Mouse (Mus musculus) heart, postnatal 0 days (tissue): ENCODE measurements at regions not wholly inside any gene's neighbourhood (a gene's known extent, or its start where the extent isn't known, plus 50 kb on each side); places are given as distances from the start of the nearest gene placed in this dataset.

Source experiments
- ATAC-seq: fragments of 200-750 bp; cut with Nextera tagmentation; 2 replicates; pipeline ENCODE4 v1.8.0; 2017; ENCODE audit warnings: low read depth, moderate number of reproducible peaks, moderate library complexity; ENCODE audit not compliant: insufficient read depth
- DNase-seq: peaks from one replicate; pipeline ENCODE4 v3.0.0-alpha.2; 2016; ENCODE audit warnings: low spot score
- H3K27ac ChIP-seq: fragments of 300-500 bp; sonication (generic); 2 replicates; pipeline ENCODE4 v1.5.1; 2014; ENCODE audit warnings: low read depth, mild to moderate bottlenecking
- H3K27me3 ChIP-seq: fragments of 300-500 bp; sonication (generic); 2 replicates; pipeline ENCODE4 v1.6.1; 2014; ENCODE audit warnings: low read length, mixed read lengths; ENCODE audit not compliant: control insufficient read depth, insufficient read depth
- H3K36me3 ChIP-seq: fragments of 300-500 bp; sonication (generic); replicated peaks from 2 replicates; pipeline ENCODE4 v1.6.1; 2014; ENCODE audit warnings: low read length, mixed read lengths; ENCODE audit not compliant: control insufficient read depth, insufficient read depth
- H3K4me1 ChIP-seq: fragments of 300-500 bp; sonication (generic); 2 replicates; pipeline ENCODE4 v1.6.1; 2014; ENCODE audit warnings: antibody characterized with exemption; ENCODE audit not compliant: control insufficient read depth, insufficient read depth
- H3K4me2 ChIP-seq: fragments of 300-500 bp; sonication (generic); 2 replicates; pipeline ENCODE4 v1.6.1; 2014; ENCODE audit warnings: low read depth, mild to moderate bottlenecking, low read length, moderate library complexity
- H3K4me3 ChIP-seq: fragments of 300-500 bp; sonication (generic); 2 replicates; pipeline ENCODE4 v1.5.1; 2014; ENCODE audit warnings: low read depth, low read length
- H3K9ac ChIP-seq: fragments of 300-500 bp; sonication (generic); replicated peaks from 2 replicates; pipeline ENCODE4 v1.6.1; 2014; ENCODE audit warnings: low read depth, low read length, mixed read lengths
- H3K9me3 ChIP-seq: fragments of 300-500 bp; sonication (generic); replicated peaks from 2 replicates; pipeline ENCODE4 v1.6.1; 2016; ENCODE audit warnings: low read length; ENCODE audit not compliant: control insufficient read depth
- CTCF ChIP-seq: IDR thresholded peaks from 2 replicates; pipeline ENCODE4 v1.5.1; 2016; ENCODE audit warnings: antibody characterized with exemption, control low read depth, low read depth
- EP300 ChIP-seq: IDR thresholded peaks from 2 replicates; pipeline ENCODE4 v1.6.1; 2016; ENCODE audit warnings: antibody characterized with exemption, low read depth
- WGBS: fragments of 180-500 bp; shearing (Covaris S2); extraction: QIAGEN DNeasy Blood & Tissue Kit; methylation state at CpG from one replicate; pipeline ENCODE4 v1.1.7; 2014; 5-methylcytosine and 5-hydroxymethylcytosine counted together

- ATAC-seq, result no peak
- Histone ChIP-seq H3K9ac (no peak overlapping the region), H3K9me3 (no peaks in the 10 kb centered on the region), H3K4me3 (no peak overlapping the region), H3K27me3 (no peaks in the 10 kb centered on the region), H3K27ac (no peak overlapping the region), H3K36me3 (no peaks in the 10 kb centered on the region), H3K4me1 (no peaks in the 10 kb centered on the region), H3K4me2 (no peak overlapping the region)
- DNase-seq, result no peak
- TF ChIP-seq CTCF (no peak), EP300 (no peak)
- 84% methylated on average over 6 of the region's 6 CpGs for WGBS
Measured at GRCm38 (mm10) chr8:48901668-48902406, 58.1 kb upstream of the Tenm3 start.

DNA sequence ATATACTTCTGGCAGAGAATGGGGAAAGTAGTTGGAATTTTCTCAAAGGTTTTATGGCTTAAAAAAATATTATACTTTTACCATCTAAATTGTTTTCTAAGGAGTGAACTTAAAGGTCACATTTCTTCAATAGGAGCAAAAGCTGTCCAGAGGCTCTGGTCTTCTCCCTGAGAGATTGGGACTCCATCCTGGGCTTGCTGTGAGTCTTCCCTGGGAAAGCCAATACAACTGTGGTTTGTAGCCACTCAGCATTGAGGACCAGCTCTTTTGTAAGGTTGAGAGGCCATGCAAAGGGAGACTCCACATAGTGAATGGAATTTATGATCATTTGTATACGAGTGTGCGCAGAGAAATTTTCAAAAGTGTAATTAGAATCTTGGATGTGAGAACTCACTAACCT, 52.9 kb upstream of the Tenm3 start:
- H3K4me3 ChIP-seq, result no peak overlapping the region
- 93% methylated on average over 2 of the region's 2 CpGs for WGBS
- no peaks in the 10 kb centered on the region for H3K9me3 ChIP-seq
- H3K9ac ChIP-seq, result no peak overlapping the region
- no peak overlapping the region for H3K4me2 ChIP-seq
- no peak for DNase-seq
- no peaks in the 10 kb centered on the region for H3K27me3 ChIP-seq
- no peak for TF ChIP-seq CTCF
- no peak for TF ChIP-seq EP300
- no peaks in the 10 kb centered on the region for H3K36me3 ChIP-seq
- H3K4me1 ChIP-seq, result no peaks in the 10 kb centered on the region
- no peak for ATAC-seq
- H3K27ac ChIP-seq, result no peak overlapping the region

DNA sequence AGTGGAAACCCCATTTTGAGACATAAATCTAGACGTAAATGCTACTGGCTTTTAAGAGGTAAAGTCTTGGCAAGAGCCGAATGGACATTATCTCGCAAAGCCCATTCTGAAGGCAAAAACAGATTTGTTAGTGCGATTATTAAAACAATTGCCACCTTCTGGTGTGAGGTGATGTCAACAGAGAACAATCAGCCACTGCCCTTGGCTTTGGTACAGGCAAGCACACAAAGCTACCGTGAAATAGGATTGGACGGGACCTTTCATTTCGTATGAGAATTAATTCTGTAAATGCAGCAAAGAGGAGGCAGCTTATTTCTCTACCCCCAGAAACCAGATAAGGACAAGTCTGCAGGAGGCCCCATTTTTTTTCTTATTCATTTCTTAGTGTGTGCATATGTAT, 52.5 kb upstream of the Tenm3 start:
- Histone ChIP-seq H3K4me2 (no peak overlapping the region), H3K27ac (no peak overlapping the region), H3K4me3 (no peak overlapping the region), H3K27me3 (no peaks in the 10 kb centered on the region), H3K9ac (no peak overlapping the region), H3K4me1 (no peaks in the 10 kb centered on the region), H3K36me3 (no peaks in the 10 kb centered on the region), H3K9me3 (no peaks in the 10 kb centered on the region)
- 63% methylated on average over 7 of the region's 7 CpGs for WGBS
- ATAC-seq, result no peak
- TF ChIP-seq CTCF (no peak), EP300 (no peak)
- no peak for DNase-seq

DNA sequence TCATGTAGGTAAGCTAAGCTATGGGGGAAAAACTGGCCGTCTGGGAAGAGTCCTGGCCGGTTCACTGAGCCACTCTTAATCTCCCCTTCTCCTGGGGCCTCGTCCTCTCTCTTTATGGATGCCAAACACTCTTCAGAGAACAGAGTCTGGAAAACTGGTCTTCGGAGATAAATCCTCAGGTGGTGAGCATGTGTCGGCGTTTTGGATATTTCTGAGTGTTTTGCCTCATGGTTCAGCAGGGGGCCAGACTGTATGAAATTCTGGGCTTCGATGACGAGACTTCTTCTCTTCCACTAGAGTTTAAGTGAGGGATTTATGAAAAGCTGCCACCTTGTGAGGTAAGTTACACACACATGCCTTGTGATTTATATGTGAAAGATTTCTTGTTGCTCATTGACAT, 51.8 kb upstream of the Tenm3 start:
- WGBS, result 40% methylated on average over 8 of the region's 8 CpGs
- TF ChIP-seq EP300 (no peak), CTCF (no peak)

More for the DNA sequence above, 51.8 kb upstream of the Tenm3 start:
- Histone ChIP-seq H3K27ac (no peak overlapping the region), H3K4me2 (no peak overlapping the region), H3K4me3 (no peak overlapping the region), H3K36me3 (no peaks in the 10 kb centered on the region), H3K27me3 (no peaks in the 10 kb centered on the region), H3K4me1 (no peaks in the 10 kb centered on the region), H3K9me3 (no peaks in the 10 kb centered on the region), H3K9ac (no peak overlapping the region)
- DNase-seq, result no peak
- ATAC-seq, result no peak
